19 mouse cellular contexts compared by ENCODE assay signal in genomic region chr5:123202771-123203170, GRCm38 (mm10). TPM values are rescaled to one million over a fixed set of nuclear protein-coding genes. Genes with fewer than 3 reads are reported as not detected.
"Had no signal": no experiment of that assay in that cellular context is flagged by ENCODE, and none has a peak within 500 bp of the region (broad histone marks: within the 10 kb centered on the region; RNA-seq: fewer than 3 reads in every experiment).

No protein-coding gene starts in this region.

RNA-seq across cellular contexts. Expression of gene Hpd, which starts 20.2 kb away (rescaled TPM):
- total RNA-seq: gastrocnemius, postnatal 14 days; heart, adult 8-10 months; heart, postnatal 36 days; hematopoietic stem cell, adult 5-6 weeks; hindbrain, postnatal 0 days; layer of hippocampus, adult 18-20 months; layer of hippocampus, postnatal 25 days; left cerebral cortex, adult 2 months; left cerebral cortex, postnatal 14 days; left cerebral cortex, postnatal 36 days had no signal
- polyA plus RNA-seq: heart, embryonic 11.5 days; heart, embryonic 15.5 days; heart, postnatal 0 days; hindbrain, embryonic 11.5 days; hindbrain, embryonic 13.5 days; hindbrain, embryonic 15.5 days; hindbrain, postnatal 0 days; limb, embryonic 10.5 days; limb, embryonic 12.5 days; limb, embryonic 14.5 days had no signal

RNA-seq across cellular contexts. Expression of gene Wdr66, which starts 49.1 kb away (rescaled TPM):
- total RNA-seq: hematopoietic stem cell, adult 5-6 weeks had no signal
